Mouse (Mus musculus) stomach, postnatal 0 days (tissue): ENCODE data around the gene Armc3.

Experiments
- CTCF ChIP-seq: IDR thresholded peaks from 2 replicates; pipeline ENCODE4 v1.5.1; 2016; ENCODE audit warnings: antibody characterized with exemption, low read depth, mild to moderate bottlenecking, moderate library complexity
- EP300 ChIP-seq: optimal IDR thresholded peaks from 2 replicates; pipeline ENCODE3; 2016; ENCODE audit warnings: antibody characterized with exemption

GRCm38 (mm10) chr2:19344636-19345413, 145.7 kb downstream of the Armc3 start:
- peak; percentile 92 for TF ChIP-seq CTCF
- TF ChIP-seq EP300, result no peak
